Mouse (Mus musculus) liver, adult 2 months (tissue): ENCODE results near the gene Mri1. TPM values are rescaled to one million over a fixed set of nuclear protein-coding genes. Genes with fewer than 3 reads are reported as not detected.
A peak's percentile ranks its signal among the peaks of the same experiment; 100 is the strongest.
"Not testable (repeated sequence)": the region's sequence is repeated elsewhere in the genome, so short reads cannot be mapped to it uniquely, and the experiment has no call there.

Experiments
- DNase-seq: peaks from one replicate; pipeline ENCODE4 v3.0.0-alpha.2; 2011; ENCODE audit warnings: low read depth, low spot score; ENCODE audit errors: extremely low read depth
- H3K27ac ChIP-seq: fragments of 200-500 bp; replicated peaks from 2 replicates; pipeline ENCODE4 v1.5.1; 2012; ENCODE audit warnings: low read depth, mild to moderate bottlenecking, control low read depth, inconsistent platforms, low read length; ENCODE audit not compliant: insufficient read depth
- H3K27me3 ChIP-seq: fragments of 200-500 bp; 2 replicates; pipeline ENCODE4 v1.6.1; 2012; ENCODE audit warnings: mild to moderate bottlenecking, moderate library complexity, low read length, inconsistent platforms; ENCODE audit not compliant: control insufficient read depth, insufficient read depth
- H3K36me3 ChIP-seq: fragments of 200-500 bp; 2 replicates; pipeline ENCODE4 v1.6.1; 2012; ENCODE audit warnings: low read length, inconsistent platforms; ENCODE audit not compliant: control insufficient read depth, insufficient read depth
- H3K4me1 ChIP-seq: fragments of 200-500 bp; 2 replicates; pipeline ENCODE4 v1.6.1; 2011; ENCODE audit warnings: low read length; ENCODE audit not compliant: control insufficient read depth, insufficient read depth
- H3K4me3 ChIP-seq: fragments of 200-500 bp; 2 replicates; pipeline ENCODE4 v1.5.1; 2011; ENCODE audit warnings: low read depth, mild to moderate bottlenecking, control low read depth, low read length, moderate library complexity; ENCODE audit not compliant: insufficient read depth
- H3K79me2 ChIP-seq: fragments of 200-500 bp; 2 replicates; pipeline ENCODE4 v1.6.1; 2012; ENCODE audit warnings: inconsistent platforms, mild to moderate bottlenecking, low read length, moderate library complexity; ENCODE audit not compliant: control insufficient read depth, insufficient read depth
- H3K9ac ChIP-seq: fragments of 200-500 bp; 2 replicates; pipeline ENCODE4 v1.6.1; 2012; ENCODE audit warnings: low read depth, mild to moderate bottlenecking, control low read depth, inconsistent platforms, low read length
- CTCF ChIP-seq: fragments of 200-500 bp; IDR thresholded peaks from 2 replicates; pipeline ENCODE4 v1.5.1; 2011; ENCODE audit warnings: low read depth, low read length, control low read depth
- POLR2A ChIP-seq: fragments of 200-500 bp; IDR thresholded peaks from 2 replicates; pipeline ENCODE4 v1.6.1; 2011; ENCODE audit warnings: low read length, control low read depth; ENCODE audit not compliant: insufficient read depth; ENCODE audit errors: extremely low read depth
- WGBS: fragments of 180-500 bp; shearing (Covaris S2); methylation state at CpG from one replicate; pipeline ENCODE4 v1.1.7; 2018; 5-methylcytosine and 5-hydroxymethylcytosine counted together
- polyA plus RNA-seq: library from polyadenylated mRNA; depleted of rRNA; stranded (reverse); fragments of >200 nt; gene quantifications from 2 replicates; pipeline ENCODE4 v1.2.3, GENCODE M21; 2012
- total RNA-seq: library from RNA; depleted of rRNA; stranded (reverse); fragments of >200 nt; gene quantifications from 2 replicates; pipeline ENCODE4 v1.2.3, GENCODE M21; 2014

Gene Mri1
- total and polyA plus RNA-seq, 2 experiments, result 17.1 to 75.7 TPM

- TF ChIP-seq POLR2A, result no peak
- peak; percentile 60 for TF ChIP-seq CTCF
- no peak for DNase-seq
- Histone ChIP-seq H3K9ac (no peak overlapping the region), H3K4me3 (no peak overlapping the region), H3K36me3 (no peaks in the 10 kb centered on the region), H3K27me3 (no peaks in the 10 kb centered on the region), H3K4me1 (no peaks in the 10 kb centered on the region), H3K79me2 (no peaks in the 10 kb centered on the region), H3K27ac (no peak overlapping the region)
- 56% methylated on average over 2 of the region's 2 CpGs for WGBS
Observed at GRCm38 (mm10) chr8:84288892-84289291, 31.8 kb upstream of the Mri1 start.

- H3K27ac ChIP-seq, H3K4me1 ChIP-seq, H3K9ac ChIP-seq, H3K79me2 ChIP-seq, H3K27me3 ChIP-seq, H3K36me3 ChIP-seq, H3K4me3 ChIP-seq: not testable (repeated sequence)
- peak; percentile 15 for DNase-seq
- peak; percentile 65 for TF ChIP-seq CTCF
- 56% methylated on average over 5 of the region's 5 CpGs for WGBS
Observed at GRCm38 (mm10) chr8:84285665-84286064, 28.5 kb upstream of the Mri1 start.

GRCm38 (mm10) chr8:84284608-84285063 lies 27.5 kb upstream of the Mri1 start:
- Histone ChIP-seq H3K36me3 (no peaks in the 10 kb centered on the region), H3K27me3 (no peaks in the 10 kb centered on the region), H3K4me1 (no peaks in the 10 kb centered on the region), H3K27ac (no peak overlapping the region), H3K79me2 (no peaks in the 10 kb centered on the region), H3K9ac (no peak overlapping the region), H3K4me3 (peak overlapping the region; percentile 28; the same call in 1 of the 2 replicates)
- TF ChIP-seq CTCF (no peak), POLR2A (no peak)
- DNase-seq, result no peak
- WGBS, result 48% methylated on average over 9 of the region's 9 CpGs

GRCm38 (mm10) chr8:84280777-84281176 lies 23.7 kb upstream of the Mri1 start:
- H3K4me1 ChIP-seq, result no peaks in the 10 kb centered on the region
- H3K27me3 ChIP-seq, result no peaks in the 10 kb centered on the region
- no peaks in the 10 kb centered on the region for H3K79me2 ChIP-seq
- no peak for DNase-seq
- H3K27ac ChIP-seq, result no peak overlapping the region
- WGBS, result 76% methylated on average over 10 of the region's 10 CpGs
- H3K4me3 ChIP-seq, result no peak overlapping the region
- no peak for TF ChIP-seq POLR2A
- no peak for TF ChIP-seq CTCF
- no peaks in the 10 kb centered on the region for H3K36me3 ChIP-seq
- H3K9ac ChIP-seq, result no peak overlapping the region

DNA sequence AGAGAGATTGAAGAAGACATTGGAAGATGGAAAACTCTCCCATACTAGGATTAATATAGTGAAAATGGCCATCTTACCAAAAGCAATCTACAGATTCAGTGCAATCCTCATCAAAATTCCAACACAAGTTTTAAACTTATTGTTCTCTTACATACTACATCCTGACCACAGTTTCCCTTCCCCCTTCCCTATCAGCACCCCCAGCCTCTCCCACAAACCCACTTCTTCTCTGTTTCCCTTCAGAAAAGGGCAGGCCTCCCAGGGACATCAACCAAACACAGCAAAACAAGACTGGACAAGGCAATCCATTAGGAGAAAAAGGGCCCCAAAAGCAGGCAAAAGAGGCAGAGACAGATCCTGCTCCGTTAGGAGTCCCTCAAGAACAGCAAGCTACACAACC lies 19.3 kb upstream of the Mri1 start:
- Histone ChIP-seq H3K36me3 (no peaks in the 10 kb centered on the region), H3K9ac (no peak overlapping the region), H3K27me3 (no peaks in the 10 kb centered on the region), H3K4me1 (no peaks in the 10 kb centered on the region), H3K27ac (no peak overlapping the region), H3K79me2 (no peaks in the 10 kb centered on the region), H3K4me3 (no peak overlapping the region)
- DNase-seq, result no peak
- WGBS, result 88% methylated on average over 1 of the region's 1 CpGs
- TF ChIP-seq CTCF (no peak), POLR2A (no peak)

DNA sequence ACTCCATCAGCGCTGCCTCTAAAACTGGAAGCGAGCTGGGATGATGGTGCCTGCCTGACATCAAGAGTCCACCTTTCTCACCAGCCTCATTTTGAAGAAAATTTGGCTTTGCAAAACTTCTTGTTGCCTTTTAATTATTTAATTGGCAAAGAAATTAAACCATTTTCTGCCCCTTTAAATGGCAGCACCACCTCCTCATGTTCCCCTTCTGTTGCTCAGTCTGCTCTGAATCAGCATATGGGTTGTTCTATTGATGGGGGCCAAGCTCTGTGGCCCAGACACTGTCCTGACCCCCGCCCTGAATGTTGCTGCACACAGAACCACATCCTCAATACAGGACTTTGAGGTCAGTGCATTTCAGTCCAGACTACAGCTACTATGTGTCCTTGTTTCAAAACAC lies 16.8 kb upstream of the Mri1 start:
- H3K9ac ChIP-seq, result no peak overlapping the region
- TF ChIP-seq CTCF (no peak), POLR2A (no peak)
- 86% methylated on average over 3 of the region's 3 CpGs for WGBS
- H3K79me2 ChIP-seq, result no peaks in the 10 kb centered on the region
- H3K27ac ChIP-seq, result no peak overlapping the region
- peaks cover 3% of the 10 kb centered on the region for H3K4me1 ChIP-seq
- DNase-seq, result no peak
- H3K4me3 ChIP-seq, result no peak overlapping the region
- no peaks in the 10 kb centered on the region for H3K27me3 ChIP-seq
- no peaks in the 10 kb centered on the region for H3K36me3 ChIP-seq
